Mouse (Mus musculus) ES-E14 (cell line): ENCODE data around the gene Aplp1. TPM values are rescaled to one million over a fixed set of nuclear protein-coding genes. Genes with fewer than 3 reads are reported as not detected.
A peak's percentile ranks its signal among the peaks of the same experiment; 100 is the strongest.

Experiments used
- DNase-seq: peaks from one replicate; pipeline ENCODE4 v3.0.0-alpha.2; 2013; ENCODE audit warnings: low read depth, low spot score
- H3K27ac ChIP-seq: 2 replicates; pipeline ENCODE4 v1.5.1; 2012; ENCODE audit warnings: low read depth, mild to moderate bottlenecking, low read length, moderate library complexity, mixed read lengths; ENCODE audit not compliant: poor library complexity, insufficient read depth, severe bottlenecking
- H3K36me3 ChIP-seq: 2 replicates; pipeline ENCODE4 v1.6.1; 2012; ENCODE audit warnings: mild to moderate bottlenecking, low read length, moderate library complexity, mixed read lengths; ENCODE audit not compliant: control insufficient read depth, poor library complexity, insufficient read depth, severe bottlenecking
- H3K4me1 ChIP-seq, 2 experiments: fragments of 150-350 bp in 1 of 2; sonication (generic) in 1 of 2; 2 replicates each; pipeline ENCODE4 v1.6.1; 2012; ENCODE audit warnings: low read length in 2 of 2, mild to moderate bottlenecking in 1 of 2, mixed read lengths in 1 of 2; ENCODE audit not compliant: control insufficient read depth in 2 of 2, insufficient read depth in 2 of 2, poor library complexity in 1 of 2
- H3K4me3 ChIP-seq, 2 experiments: fragments of 150-350 bp in 1 of 2; sonication (generic) in 1 of 2; 2 replicates each; pipeline ENCODE4 v1.5.1; 2012; ENCODE audit warnings: low read length in 2 of 2, low read depth in 1 of 2, mild to moderate bottlenecking in 1 of 2, mixed read lengths in 1 of 2; ENCODE audit not compliant: insufficient read depth in 1 of 2, poor library complexity in 1 of 2, severe bottlenecking in 1 of 2
- H3K9ac ChIP-seq: 2 replicates; pipeline ENCODE4 v1.6.1; 2012; ENCODE audit warnings: low read depth, mild to moderate bottlenecking, low read length, mixed read lengths; ENCODE audit not compliant: poor library complexity, insufficient read depth, severe bottlenecking
- H3K9me3 ChIP-seq: fragments of 150-350 bp; sonication (generic); 2 replicates; pipeline ENCODE4 v1.6.1; 2012; ENCODE audit warnings: low read depth, mild to moderate bottlenecking, low read length; ENCODE audit not compliant: control insufficient read depth, insufficient read depth
- CHD2 ChIP-seq: IDR thresholded peaks from 2 replicates; pipeline ENCODE4 v1.6.1; 2014; ENCODE audit warnings: mild to moderate bottlenecking, low read depth, low read length, inconsistent platforms
- HCFC1 ChIP-seq: IDR thresholded peaks from 2 replicates; pipeline ENCODE4 v1.6.1; 2012; ENCODE audit warnings: low read length, inconsistent platforms, borderline replicate concordance; ENCODE audit not compliant: insufficient read depth
- MAFK ChIP-seq: IDR thresholded peaks from 2 replicates; pipeline ENCODE4 v1.6.1; 2014; ENCODE audit warnings: mild to moderate bottlenecking, low read depth, low read length, inconsistent platforms; ENCODE audit not compliant: insufficient read depth
- ZC3H11A ChIP-seq: IDR thresholded peaks from 2 replicates; pipeline ENCODE4 v1.6.1; 2012; ENCODE audit warnings: low read depth, mild to moderate bottlenecking, inconsistent platforms, low read length, borderline replicate concordance
- ZNF384 ChIP-seq: IDR thresholded peaks from 2 replicates; pipeline ENCODE4 v1.6.1; 2012; ENCODE audit warnings: low read depth, low read length, inconsistent platforms
- in situ Hi-C, 2 experiments: fragments of 600-800 bp; cut with MboI; formaldehyde crosslinking; loops; one replicate each; pipeline ENCODE4 v1.15.1; 2025; ENCODE audit warnings: low sequenced_read_pairs in 2 of 2, inconsistent platforms in 1 of 2; ENCODE audit not compliant: unreplicated experiment in 2 of 2
- total RNA-seq: library from RNA; depleted of rRNA; stranded (reverse); fragments of 300-350 nt; gene quantifications from 2 replicates; pipeline ENCODE4 v1.2.3, GENCODE M21; 2012

Aplp1 gene
- total RNA-seq, 1 experiment = 36.9 TPM

GRCm38 (mm10) chr7:30454259-30454658, 8.9 kb upstream of the Aplp1 start:
- Histone ChIP-seq H3K27ac (peak overlapping the region; percentile 16; the same call in 1 of the 2 replicates), H3K9ac (peak overlapping the region; percentile 27; the same call in 1 of the 2 replicates), H3K4me1 (peaks cover 9 to 28% of the 10 kb centered on the region in 2 experiments), H3K36me3 (peaks cover 40% of the 10 kb centered on the region), H3K9me3 (no peaks in the 10 kb centered on the region), H3K4me3 (peak overlapping the region; percentile 6 to 48; a peak in 2 of 4 replicates)
- DNase-seq = no peak
- in situ Hi-C loops = no loop called here
- TF ChIP-seq ZNF384 = no peak
- no peak for TF ChIP-seq MAFK
- no peak for TF ChIP-seq ZC3H11A
- TF ChIP-seq HCFC1 = no peak
- TF ChIP-seq CHD2 = no peak

- no peaks in the 10 kb centered on the region for H3K9me3 ChIP-seq
- no peak for DNase-seq
- H3K9ac ChIP-seq = peak overlapping the region; percentile 27; the same call in 1 of the 2 replicates
- in situ Hi-C loops = no loop called here
- peak overlapping the region; percentile 16; the same call in 1 of the 2 replicates for H3K27ac ChIP-seq
- TF ChIP-seq MAFK (no peak), CHD2 (no peak), HCFC1 (no peak), ZC3H11A (no peak), ZNF384 (no peak)
- peaks cover 9 to 26% of the 10 kb centered on the region in 2 experiments for H3K4me1 ChIP-seq
- H3K4me3 ChIP-seq = peak overlapping the region; percentile 15 to 48; a peak in 2 of 4 replicates
- peaks cover 44% of the 10 kb centered on the region for H3K36me3 ChIP-seq
Measured at GRCm38 (mm10) chr7:30453766-30454165, 8.4 kb upstream of the Aplp1 start.

GRCm38 (mm10) chr7:30453327-30453726, 8.0 kb upstream of the Aplp1 start:
- DNase-seq = no peak
- Histone ChIP-seq H3K4me1 (peaks cover 9 to 25% of the 10 kb centered on the region in 2 experiments), H3K9me3 (no peaks in the 10 kb centered on the region), H3K4me3 (0 out of 4 replicates have a peak overlapping the region, but pooled peaks of 1 of the 2 experiments have one; percentile 15), H3K27ac (no peak overlapping the region), H3K36me3 (peaks cover 47% of the 10 kb centered on the region), H3K9ac (no peak overlapping the region)
- no peak for TF ChIP-seq CHD2
- no peak for TF ChIP-seq ZNF384
- no peak for TF ChIP-seq HCFC1
- no peak for TF ChIP-seq MAFK
- no peak for TF ChIP-seq ZC3H11A
- in situ Hi-C loops = no loop called here

GRCm38 (mm10) chr7:30450241-30450640, 4.9 kb upstream of the Aplp1 start:
- Histone ChIP-seq H3K4me1 (peaks cover 7 to 18% of the 10 kb centered on the region in 2 experiments), H3K9ac (no peak overlapping the region), H3K36me3 (peaks cover 53% of the 10 kb centered on the region), H3K9me3 (no peaks in the 10 kb centered on the region), H3K27ac (no peak overlapping the region), H3K4me3 (no peak overlapping the region)
- TF ChIP-seq HCFC1 (no peak), ZC3H11A (no peak), MAFK (no peak), ZNF384 (no peak), CHD2 (no peak)
- in situ Hi-C loops = no loop called here
- no peak for DNase-seq
